Mouse (Mus musculus): Measurements from ENCODE around the gene Pccb.

Pccb gene

DNA sequence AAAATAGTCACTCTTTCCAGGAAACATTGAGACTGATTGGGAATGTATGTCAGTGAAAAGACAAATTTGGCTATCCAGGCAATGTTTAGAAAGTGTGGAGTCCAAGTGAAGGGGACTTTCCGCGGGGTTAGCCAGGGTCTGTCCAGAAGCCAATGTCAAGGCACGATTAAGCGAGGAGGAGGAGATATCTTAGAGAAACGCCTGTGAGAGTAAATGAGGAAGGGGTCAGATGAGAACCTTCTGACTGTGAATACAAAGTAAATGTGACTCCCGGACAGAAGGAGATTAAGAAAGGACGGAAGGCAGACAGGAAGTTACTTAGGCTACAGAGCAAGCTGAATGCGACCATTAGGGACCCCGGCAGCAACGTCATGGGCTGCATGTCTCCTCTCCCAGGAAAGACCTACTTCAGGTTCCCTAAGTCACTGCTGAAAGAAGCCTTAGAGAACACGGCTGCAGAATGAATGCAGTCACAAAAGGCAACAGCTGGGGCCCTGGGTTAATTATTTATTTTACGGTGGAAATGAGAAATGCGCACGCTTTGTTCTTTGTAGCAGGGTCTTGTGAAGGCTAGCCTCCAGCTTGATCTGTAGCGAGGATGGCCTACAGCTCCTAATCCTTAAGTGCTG, 11.1 kb upstream of the Pccb start:
- no peak for DNase-seq (ENCODE audit: low spot score in 2 of 2)

DNA sequence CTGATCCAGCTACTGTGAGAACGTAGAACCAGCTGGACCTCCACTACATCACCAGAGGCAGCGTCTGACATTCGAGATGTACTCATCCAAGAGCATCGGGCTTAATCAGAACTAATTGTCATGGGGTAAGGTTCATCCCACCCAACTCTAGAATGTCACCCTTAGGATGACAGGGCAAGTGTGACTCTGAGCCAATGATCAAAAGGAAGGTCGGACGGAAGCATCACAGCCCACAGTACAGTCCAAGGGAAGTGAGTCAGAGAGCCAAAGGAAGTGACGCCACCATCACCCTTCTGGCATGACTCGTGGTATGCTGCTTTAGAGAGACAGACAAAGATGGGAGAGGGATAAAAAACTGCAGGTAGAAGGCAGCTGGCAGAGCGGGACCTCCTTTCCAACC, 7.6 kb upstream of the Pccb start:
- no peak for DNase-seq (ENCODE audit: low spot score in 2 of 2)

DNA sequence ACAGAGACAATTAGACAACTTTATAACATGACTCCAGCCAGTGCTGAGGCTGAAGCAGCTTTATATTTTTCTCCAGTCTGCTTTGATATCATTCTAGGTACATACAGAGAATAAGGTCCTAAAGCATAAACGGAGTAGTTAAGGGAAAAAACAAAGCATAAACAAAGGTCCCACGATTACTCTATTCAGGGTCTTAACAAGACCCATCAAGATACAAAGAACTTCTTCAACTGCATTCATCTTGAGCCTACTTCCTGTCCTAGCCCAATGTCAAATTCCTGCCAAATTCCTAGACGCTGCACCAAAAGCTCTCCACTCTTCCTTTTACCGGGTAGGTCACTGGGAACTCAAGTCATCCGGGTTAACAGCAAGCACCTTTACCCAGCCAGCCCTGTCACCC, 6.8 kb upstream of the Pccb start:
- no peak for DNase-seq (ENCODE audit: low spot score in 2 of 2)

DNA sequence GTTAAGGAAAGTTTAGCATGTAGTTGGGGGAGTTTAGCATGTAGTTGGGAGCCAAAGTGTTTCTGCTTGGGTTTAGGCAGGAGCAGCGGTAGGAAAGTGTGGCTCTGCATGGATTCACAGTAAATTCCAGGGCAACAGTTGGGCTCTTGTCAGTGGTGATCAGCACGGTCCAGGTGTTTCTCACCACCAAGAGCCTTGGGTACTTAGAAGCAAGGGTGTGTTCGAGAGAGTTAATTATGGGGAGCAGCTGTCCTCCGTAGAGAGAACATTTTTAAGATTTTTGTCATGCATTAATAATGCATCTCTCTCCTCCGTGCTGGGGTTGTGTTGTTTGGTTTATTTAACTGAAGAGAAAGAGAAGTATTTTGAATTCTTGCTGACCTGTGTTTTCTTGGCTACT, 3.9 kb upstream of the Pccb start:
- no peak for DNase-seq (ENCODE audit: low spot score in 2 of 2)

DNA sequence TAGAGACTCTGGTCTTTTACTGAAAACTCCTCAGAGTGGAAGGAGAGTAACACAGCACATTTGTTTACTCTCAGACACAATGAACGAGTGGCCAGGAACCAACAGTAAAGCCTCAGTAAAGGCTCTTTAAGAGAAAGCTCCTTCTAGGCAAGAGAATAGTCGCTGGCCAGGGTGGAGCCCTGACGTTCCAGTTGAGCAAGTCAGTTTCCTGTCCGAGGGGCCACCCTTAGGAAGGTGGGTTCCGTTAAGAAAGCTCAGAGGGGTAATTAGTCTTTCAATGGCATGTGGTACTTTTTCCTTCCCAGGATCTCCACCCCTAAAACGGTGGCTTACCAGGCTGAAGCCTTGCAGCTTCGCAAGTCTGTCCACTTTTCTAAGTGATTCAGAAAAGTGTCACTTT, 2.7 kb upstream of the Pccb start:
- peak in 1 of 2 experiments; percentile 23 for DNase-seq (ENCODE audit: low spot score in 2 of 2)

DNA sequence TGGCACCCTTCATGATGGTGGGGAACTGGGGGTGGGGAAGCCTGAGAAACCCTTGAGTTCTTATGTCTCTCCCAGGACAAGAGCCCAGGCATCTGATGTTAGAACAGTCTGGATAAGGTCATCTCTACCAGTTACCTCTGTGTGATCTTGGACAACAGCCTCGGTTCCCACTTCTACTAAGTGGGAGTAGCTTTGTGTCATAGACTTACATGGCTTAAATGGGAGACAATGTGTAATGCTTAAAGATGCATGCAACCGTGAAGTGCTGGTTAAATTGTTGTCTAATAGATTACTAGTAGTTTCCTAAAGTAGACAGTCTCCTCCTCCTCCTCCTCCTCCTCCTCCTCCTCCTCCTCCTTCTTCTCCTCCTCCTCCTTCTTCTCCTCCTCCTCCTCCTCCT, 2.2 kb upstream of the Pccb start:
- no peak for DNase-seq (ENCODE audit: low spot score in 2 of 2)

DNA sequence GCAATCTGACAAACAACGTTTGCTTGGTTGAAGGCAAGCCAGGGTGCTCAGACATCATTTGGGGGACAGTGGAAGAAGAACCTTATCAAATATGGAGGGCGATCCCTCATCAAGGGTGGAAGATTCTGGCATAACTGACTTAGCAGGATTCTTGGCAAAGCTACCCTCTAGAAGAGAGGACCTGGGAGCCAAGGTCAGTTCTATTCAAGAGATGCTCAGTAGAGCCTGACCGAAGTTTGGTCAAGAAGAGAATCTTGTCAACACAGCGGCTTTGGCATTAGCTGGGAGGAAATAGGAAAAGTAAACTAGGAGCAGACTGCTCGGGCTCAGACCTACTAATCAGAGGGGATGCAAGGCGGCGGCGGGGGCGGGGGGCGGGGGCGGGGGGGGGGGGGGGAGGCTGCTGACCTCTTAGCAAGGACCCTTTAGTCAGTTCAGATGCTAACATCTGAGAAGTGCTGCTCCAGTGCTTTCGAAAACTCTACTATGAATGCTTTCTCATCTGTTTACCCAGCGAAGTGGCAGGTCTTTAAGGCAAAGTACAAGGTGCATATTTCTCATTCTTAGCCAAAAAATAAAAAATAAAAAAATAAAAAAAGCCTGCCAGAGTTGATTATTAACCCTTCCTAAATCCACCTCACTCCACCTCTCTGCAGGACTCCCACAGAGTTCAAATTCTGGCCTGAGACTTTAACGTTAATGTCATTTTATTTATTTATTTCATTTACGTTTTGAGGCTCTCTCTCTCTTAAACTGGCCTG, 1.3 kb upstream of the Pccb start:
- no peak for DNase-seq (ENCODE audit: low spot score in 2 of 2)

DNA sequence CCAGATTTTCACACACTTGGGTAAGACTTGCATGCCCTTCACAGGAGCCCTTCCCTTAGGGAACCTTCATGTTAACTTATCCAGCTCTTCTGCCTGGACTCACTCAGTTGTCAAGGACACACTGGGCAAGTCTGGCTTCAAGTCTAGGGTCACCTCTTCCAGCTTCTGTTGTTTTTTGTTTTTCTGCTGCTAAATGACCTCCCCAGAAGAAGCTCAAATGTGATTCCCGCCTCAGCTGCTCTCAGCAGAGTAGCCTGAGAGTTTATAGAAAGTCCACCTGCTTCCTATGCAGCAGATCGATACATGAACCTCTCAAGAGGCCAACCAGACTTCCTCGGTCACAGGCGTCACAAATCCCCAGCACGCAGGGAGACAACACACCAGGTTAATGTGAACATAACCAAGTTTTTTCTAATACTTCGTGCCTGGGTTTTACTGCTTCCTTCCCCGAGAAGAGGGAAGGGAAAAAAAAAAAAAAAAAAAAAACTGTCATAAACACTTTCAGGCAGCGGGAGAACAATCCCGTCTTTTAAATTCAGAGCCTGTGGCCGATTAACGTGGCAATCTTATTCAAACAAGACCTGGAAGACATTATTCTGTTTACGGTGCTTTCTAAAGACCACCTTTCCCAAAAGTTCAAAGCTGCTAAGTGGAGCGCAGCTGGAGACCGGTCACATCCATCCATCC, 794 bp downstream of the Pccb start:
- DNase-seq (ENCODE audit: low spot score in 2 of 2), result no peak

DNA sequence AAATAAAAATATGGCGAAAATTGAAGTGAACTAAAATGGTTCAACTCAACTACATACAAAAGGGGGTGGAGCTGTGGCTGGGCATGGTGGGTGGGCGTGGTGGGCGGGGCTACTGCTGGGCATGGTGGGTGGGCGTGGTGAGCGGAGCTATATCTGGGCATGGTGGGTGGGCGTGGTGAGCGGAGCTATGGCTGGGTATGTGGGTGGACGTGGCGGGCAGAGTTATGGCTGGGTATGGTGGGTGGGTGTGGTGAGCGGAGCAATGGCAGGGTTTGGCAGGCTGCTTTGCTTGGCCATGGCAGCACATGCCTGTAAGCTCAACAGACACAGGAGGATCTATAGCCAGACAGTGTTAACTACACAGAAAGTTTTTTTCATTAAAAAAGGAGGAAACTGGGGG, 15.9 kb downstream of the Pccb start:
- no peak for DNase-seq (ENCODE audit: low spot score in 2 of 2)

DNA sequence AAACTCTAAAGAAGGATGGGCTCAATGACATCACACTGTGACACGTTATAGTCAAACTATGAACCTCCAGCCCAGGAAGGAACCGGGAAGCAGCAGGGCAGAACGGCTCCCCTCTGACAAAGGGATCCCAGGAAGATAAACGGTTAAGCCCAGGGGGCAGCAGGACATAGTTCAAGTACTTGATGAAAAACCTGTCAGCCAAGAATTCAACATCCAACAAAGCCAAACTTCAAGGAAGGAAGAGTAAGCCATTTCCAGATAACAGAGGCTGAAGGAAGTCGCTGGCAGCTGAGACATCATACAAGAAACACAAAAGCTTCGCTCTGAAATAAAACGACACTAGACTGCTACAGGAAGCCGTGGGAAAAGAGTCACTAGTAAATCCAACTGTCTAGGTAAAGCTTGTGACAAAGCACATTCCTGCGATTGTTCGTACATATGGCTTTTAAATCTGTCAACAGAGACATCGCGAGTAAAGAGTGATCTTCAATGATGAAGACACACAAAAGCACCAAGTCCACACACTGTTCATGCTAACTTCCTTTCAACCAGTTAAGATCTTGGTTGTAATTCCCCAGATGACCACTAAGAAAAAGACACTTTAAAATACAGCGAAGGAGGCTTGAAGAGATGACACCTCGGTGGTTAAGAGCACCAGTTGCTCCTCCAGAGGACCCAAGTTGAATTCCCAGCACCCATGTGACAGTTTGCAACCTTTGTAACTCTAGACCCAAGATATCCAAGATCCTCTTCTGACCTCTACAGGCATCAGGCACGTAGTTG, 16.8 kb downstream of the Pccb start:
- no peak for DNase-seq (ENCODE audit: low spot score in 2 of 2)

DNA sequence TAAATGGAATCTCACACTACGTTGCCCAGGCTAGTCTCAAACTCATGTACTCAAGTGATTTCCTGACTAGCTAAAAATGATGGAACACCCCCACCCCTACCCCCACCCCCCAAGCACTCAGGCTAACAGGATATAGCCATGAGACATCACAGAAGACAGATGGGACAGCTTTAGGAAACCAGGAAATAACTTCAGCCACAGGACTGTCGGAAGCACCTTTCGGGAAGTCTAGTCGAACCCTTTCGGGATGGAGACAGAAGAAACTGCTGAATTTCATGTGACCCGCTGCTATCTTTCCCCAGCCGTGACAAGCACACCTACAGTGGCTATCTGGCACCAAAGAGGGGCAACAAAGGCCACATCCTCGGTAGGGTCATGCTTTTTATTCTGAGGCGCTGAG, 19.4 kb downstream of the Pccb start:
- DNase-seq (ENCODE audit: low spot score in 2 of 2), result no peak

DNA sequence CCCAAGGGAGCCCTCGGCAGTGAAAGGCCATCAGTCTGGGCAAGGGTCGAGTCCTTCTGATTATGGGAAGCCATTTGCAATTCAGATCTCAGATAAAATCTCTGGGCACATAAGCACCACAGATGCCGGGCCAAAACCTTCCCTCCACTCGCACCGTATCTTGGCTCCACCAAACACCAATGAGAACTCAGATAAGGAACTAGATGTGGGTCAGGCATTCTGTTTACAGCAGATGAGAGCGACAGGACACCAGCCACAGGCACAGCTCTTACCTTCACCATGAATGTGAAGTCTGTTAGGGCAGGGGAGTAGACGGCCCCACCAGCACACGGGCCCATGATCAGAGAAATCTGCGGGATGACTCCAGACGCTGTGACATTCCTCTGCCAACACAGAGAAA, 22.3 kb downstream of the Pccb start:
- DNase-seq (ENCODE audit: low spot score in 2 of 2), result no peak

DNA sequence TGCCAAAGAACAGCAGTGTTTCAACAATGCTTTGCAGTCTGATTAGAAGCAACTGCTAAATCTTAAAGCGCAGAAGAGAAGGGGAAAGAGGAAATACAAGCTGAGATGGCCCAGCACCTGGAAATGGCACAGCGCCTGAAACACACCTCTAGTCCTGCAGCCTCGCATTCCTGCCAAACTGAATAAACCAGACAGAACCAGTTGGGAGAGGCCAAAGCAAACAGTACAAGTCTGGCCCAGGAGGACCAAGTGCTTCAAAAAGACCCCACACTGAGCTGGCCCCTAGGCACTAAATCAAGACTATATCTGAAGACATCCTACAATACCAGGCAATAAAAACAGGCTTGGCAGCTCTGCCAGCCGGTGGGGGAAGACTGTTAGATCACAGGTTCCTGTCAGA, 28.8 kb downstream of the Pccb start:
- DNase-seq (ENCODE audit: low spot score in 2 of 2), result peak; percentile 11 to 18

DNA sequence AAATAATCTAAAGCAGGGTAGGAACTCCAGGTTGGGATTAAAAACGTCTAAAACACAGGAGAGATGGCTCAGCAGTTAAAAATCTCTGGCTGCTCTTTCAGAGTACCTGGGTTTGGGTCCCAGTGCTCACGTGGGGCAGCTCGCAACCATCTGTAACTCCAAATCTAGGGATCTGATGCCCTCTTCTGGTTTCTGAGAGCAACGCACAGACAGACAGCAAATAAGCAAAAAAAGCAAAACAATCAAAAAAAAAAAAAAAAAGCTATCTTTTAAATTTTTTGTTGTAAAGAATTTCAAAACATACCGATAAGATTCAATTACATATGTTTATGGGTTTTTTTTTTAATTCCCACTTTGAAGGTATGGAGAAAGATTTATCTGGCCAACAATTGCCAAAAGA, 31.4 kb downstream of the Pccb start:
- no peak for DNase-seq (ENCODE audit: low spot score in 2 of 2)

DNA sequence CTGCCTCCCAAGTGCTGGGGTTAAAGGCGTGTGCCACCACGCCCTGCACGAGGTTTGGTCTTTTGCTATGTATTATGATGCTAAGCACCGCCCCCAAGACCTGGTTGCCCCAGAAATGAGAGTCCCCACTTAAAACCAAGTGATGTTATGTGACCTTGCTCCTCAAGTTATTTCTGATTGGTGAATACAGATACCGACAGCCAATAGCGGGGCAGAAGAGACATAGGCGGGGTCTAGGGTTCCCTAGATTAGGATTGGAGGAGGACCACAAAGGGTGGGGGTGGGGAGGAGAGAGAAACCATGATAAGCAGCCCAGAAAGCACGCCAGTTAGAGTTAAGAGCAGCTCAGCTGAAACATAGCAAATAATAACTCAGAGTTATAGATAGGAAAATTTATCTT, 31.9 kb downstream of the Pccb start:
- no peak for DNase-seq (ENCODE audit: low spot score in 2 of 2)

DNA sequence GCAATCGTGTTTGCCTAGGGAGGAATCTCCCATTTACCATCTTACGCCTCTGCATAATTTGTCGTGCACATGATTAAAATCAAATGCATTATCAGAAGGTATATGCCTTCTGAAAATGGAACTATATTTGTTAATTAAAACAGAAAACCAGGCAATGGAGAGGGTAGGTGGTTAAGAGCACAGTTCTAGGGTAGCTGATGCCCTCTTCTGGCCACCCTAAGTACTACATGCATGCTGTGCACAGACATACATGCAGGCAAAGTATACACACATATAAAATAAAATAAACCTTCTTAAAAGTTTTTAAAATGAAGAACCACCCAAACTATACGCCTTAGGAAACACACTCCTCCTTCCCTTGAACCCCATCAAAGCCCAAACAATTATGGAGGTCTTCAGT, 32.6 kb downstream of the Pccb start:
- DNase-seq (ENCODE audit: low spot score in 2 of 2), result no peak

DNA sequence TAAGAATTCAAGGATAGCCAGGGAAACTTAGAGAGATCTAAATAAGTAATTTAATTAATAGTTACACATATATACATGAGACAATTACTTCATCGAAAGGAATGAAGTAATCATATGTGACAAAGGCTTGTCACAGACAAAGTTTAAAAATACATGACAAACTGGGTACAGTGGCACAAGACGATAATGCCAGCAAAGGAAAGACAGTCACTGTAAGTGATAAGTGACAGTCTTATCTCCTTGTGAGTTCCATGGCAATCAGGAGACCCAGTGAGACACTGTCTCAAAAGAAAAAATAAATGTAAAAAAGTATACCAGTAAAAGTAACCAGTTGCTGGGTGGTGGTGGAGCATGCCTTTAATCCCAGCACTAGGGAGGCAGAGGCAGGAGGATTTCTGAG, 37.6 kb downstream of the Pccb start:
- no peak for DNase-seq (ENCODE audit: low spot score in 2 of 2)

DNA sequence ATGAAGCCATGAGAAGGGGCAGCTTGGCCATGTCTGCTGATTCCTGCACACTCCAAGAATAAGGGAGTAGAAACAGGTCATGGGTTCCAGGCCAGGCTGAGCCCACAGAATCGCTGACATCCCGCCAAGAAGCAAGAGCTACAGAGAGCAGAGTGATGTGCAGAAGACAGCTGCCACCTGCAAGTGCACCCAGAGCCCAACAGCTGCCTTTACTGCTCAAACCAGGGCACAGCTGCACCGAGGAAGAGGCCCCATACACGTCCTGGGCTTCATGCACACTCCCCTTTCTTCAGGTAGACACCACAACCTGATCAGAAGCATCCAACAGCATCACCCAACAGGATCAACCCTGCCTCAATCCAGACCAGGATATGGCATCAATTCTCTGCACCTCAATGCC, 40.8 kb downstream of the Pccb start:
- DNase-seq (ENCODE audit: low spot score in 2 of 2), result no peak

DNA sequence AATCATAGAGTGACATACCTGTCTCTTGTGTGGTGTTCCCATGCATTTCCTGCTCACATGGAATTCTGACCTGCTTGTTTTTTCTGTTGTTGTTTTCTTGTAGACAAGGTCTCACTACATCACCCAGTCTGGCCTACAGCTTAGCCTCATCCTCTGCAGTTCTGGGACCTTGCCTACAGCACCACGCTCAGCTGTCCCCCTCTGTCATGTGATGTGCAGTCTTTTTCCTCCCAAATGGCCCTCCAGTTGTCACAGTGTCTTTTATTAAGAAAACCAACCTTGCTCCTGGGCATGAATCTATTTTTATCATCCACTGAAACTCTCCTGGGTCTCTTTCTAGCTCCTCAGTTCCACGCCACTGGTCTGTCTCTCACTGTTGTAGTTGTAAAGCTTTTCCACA, 42.5 kb downstream of the Pccb start:
- DNase-seq (ENCODE audit: low spot score in 2 of 2), result no peak

DNA sequence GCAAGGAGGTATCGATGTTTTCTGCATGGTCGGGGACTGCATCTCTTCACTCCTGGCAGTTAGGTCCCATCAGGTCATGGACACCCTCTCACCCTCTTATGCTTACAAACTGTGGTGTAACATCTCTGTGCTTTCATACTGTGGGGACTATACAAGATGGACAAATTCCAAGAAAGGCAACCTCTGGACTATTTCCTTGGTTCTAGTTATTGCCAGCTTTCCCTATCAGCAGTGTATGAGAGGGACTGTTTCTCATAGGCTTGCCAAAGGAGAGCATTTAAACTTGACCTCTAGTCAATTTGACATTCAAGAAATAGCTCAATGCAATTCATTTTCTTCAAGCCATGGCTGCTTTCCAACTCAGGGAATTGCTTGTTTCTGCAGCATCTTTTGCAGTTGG, 43.4 kb downstream of the Pccb start:
- no peak for DNase-seq (ENCODE audit: low spot score in 2 of 2)

DNA sequence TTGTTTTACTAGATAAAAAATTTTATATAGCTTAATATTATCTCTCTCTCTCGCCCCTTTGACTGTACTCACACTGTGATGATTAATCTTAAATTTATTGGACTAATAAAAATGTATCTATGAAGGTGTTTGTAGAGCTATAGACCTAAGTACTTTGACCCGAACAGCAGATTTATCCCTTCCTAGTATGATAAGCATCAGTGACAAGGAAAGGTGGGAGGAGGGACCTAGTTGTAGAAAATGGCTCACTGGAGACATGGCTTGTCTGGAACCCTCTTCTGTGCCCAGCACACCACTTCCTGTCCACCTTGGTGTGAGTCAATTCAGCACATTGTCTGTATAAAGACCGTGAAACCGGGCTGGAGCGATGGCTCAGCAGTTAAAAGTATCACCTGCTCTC, 44.1 kb downstream of the Pccb start:
- no peak for DNase-seq (ENCODE audit: low spot score in 2 of 2)

DNA sequence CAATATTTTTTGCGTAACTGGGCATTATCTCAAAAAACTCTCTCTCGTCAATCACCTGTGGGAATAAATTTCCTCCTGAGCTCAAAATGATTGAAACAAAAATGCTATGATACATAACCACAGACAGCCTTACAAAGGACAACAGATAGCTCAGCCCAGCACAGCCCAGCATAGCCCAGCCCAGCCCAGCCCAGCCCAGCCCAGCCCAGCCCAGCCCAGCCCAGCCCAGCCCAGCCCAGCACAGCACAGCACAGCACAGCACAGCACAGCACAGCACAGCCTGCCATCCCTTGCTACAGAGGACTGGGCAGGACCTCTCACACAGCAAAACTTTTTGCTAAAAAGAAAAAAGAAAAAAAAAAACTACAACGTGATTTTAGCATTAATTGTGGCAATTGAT, 46.8 kb downstream of the Pccb start:
- DNase-seq (ENCODE audit: low spot score in 2 of 2), result no peak

DNA sequence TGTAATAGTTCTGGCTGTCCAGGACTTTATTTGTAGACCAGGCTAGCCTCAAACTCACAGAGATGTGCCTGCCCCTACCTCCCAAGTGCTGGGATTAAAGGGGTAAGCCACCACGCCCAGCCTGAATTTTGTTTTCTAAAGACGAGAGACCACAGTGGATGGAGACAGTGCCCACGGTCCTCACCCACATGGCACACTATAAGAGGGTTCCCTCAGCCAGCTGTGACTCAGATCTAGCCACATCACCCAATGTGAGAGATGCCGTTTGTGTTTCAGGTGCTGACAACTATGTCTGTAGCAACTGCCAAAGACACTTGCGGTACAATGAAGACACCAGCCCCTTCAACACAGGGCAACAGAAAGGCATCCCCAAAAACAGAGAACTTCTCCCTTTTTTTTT, 47.7 kb downstream of the Pccb start:
- no peak for DNase-seq (ENCODE audit: low spot score in 2 of 2)

All from urinary bladder, adult 18-20 months (tissue).